Mouse (Mus musculus) thymus, adult 2 months (tissue): ENCODE measurements at regions not wholly inside any gene's neighbourhood (a gene's known extent, or its start where the extent isn't known, plus 50 kb on each side); places are given as distances from the start of the nearest gene placed in this dataset.

Experiments
- CTCF ChIP-seq: fragments of 200-500 bp; IDR thresholded peaks from 2 replicates; pipeline ENCODE4 v1.5.1; 2012; ENCODE audit warnings: mild to moderate bottlenecking, control low read depth, low read length, moderate library complexity, borderline replicate concordance; ENCODE audit not compliant: control insufficient read depth, poor library complexity, insufficient read depth; ENCODE audit errors: extremely low read depth
- POLR2A ChIP-seq: fragments of 200-500 bp; IDR thresholded peaks from 2 replicates; pipeline ENCODE4 v1.6.1; 2012; ENCODE audit warnings: mild to moderate bottlenecking, low read length, control low read depth, moderate library complexity; ENCODE audit not compliant: control insufficient read depth, poor library complexity, insufficient read depth; ENCODE audit errors: extremely low read depth

GRCm38 (mm10) chr2:133274424-133274823, 277.5 kb upstream of the Bmp2 start:
- TF ChIP-seq CTCF (no peak), POLR2A (no peak)
